Mouse (Mus musculus) liver, embryonic 15.5 days (tissue): ENCODE results near the gene Gm20388. TPM values are rescaled to one million over a fixed set of nuclear protein-coding genes. Genes with fewer than 3 reads are reported as not detected.
"Not testable (repeated sequence)": the region's sequence is repeated elsewhere in the genome, so short reads cannot be mapped to it uniquely, and the experiment has no call there.

Source experiments
- ATAC-seq: fragments of 200-750 bp; cut with Nextera tagmentation; 2 replicates; pipeline ENCODE4 v1.8.0; 2017; ENCODE audit warnings: moderate number of reproducible peaks, mild to moderate bottlenecking, moderate library complexity; ENCODE audit not compliant: insufficient read depth
- H3K27ac ChIP-seq: fragments of 300-500 bp; sonication (generic); replicated peaks from 2 replicates; pipeline ENCODE4 v1.5.1; 2015; ENCODE audit warnings: mild to moderate bottlenecking, inconsistent platforms
- H3K27me3 ChIP-seq: fragments of 300-500 bp; sonication (generic); 2 replicates; pipeline ENCODE4 v1.6.1; 2015; ENCODE audit warnings: mild to moderate bottlenecking, inconsistent platforms
- H3K36me3 ChIP-seq: fragments of 300-500 bp; sonication (generic); replicated peaks from 2 replicates; pipeline ENCODE4 v1.6.1; 2015; ENCODE audit warnings: moderate library complexity, mild to moderate bottlenecking, inconsistent platforms
- H3K4me1 ChIP-seq: fragments of 300-500 bp; sonication (generic); replicated peaks from 2 replicates; pipeline ENCODE4 v1.6.1; 2015; ENCODE audit warnings: inconsistent platforms
- H3K4me2 ChIP-seq: fragments of 300-500 bp; sonication (generic); 2 replicates; pipeline ENCODE4 v1.6.1; 2015; ENCODE audit warnings: moderate library complexity, mild to moderate bottlenecking, inconsistent platforms
- H3K4me3 ChIP-seq: fragments of 300-500 bp; sonication (generic); replicated peaks from 2 replicates; pipeline ENCODE4 v1.5.1; 2015; ENCODE audit warnings: mild to moderate bottlenecking, inconsistent platforms
- H3K9ac ChIP-seq: fragments of 300-500 bp; sonication (generic); 2 replicates; pipeline ENCODE4 v1.6.1; 2015; ENCODE audit warnings: moderate library complexity, mild to moderate bottlenecking, inconsistent platforms
- H3K9me3 ChIP-seq: fragments of 300-500 bp; sonication (generic); replicated peaks from 2 replicates; pipeline ENCODE4 v1.6.1; 2016; ENCODE audit warnings: inconsistent platforms
- WGBS: fragments of 180-500 bp; shearing (Covaris S2); methylation state at CpG from one replicate; pipeline ENCODE4 v1.1.7; 2015; ENCODE audit warnings: mixed read lengths; ENCODE audit not compliant: insufficient replicate concordance; 5-methylcytosine and 5-hydroxymethylcytosine counted together
- polyA plus RNA-seq: library from polyadenylated mRNA; unstranded; fragments of >200 nt; fragmentation: Nextera tagmentation; extraction: Ambion mirVana; gene quantifications from 2 replicates; pipeline ENCODE4 v1.2.1, GENCODE M21; 2015

The Gm20388 gene
- polyA plus RNA-seq, 1 experiment from 2014 or later, result not detected

- no peak for ATAC-seq
- H3K27ac ChIP-seq, result no peak overlapping the region
- no peaks in the 10 kb centered on the region for H3K36me3 ChIP-seq
- no peaks in the 10 kb centered on the region for H3K27me3 ChIP-seq
- H3K4me3 ChIP-seq, result no peak overlapping the region
- no peaks in the 10 kb centered on the region for H3K9me3 ChIP-seq
- no peak overlapping the region for H3K9ac ChIP-seq
- H3K4me2 ChIP-seq, result no peak overlapping the region
- no peaks in the 10 kb centered on the region for H3K4me1 ChIP-seq
- WGBS, result 46% methylated on average over 19 of the region's 19 CpGs
Measured at GRCm38 (mm10) chr8:120719586-120720236, 809.1 kb downstream of the Gm20388 start.

- Histone ChIP-seq H3K27ac (no peak overlapping the region), H3K4me3 (no peak overlapping the region), H3K9me3 (no peaks in the 10 kb centered on the region), H3K27me3 (no peaks in the 10 kb centered on the region), H3K4me2 (no peak overlapping the region), H3K36me3 (no peaks in the 10 kb centered on the region), H3K4me1 (0 out of 2 replicates have a peak, but pooled peaks cover 4% of the 10 kb centered on the region), H3K9ac (no peak overlapping the region)
- WGBS, result 52% methylated on average over 6 of the region's 6 CpGs
- ATAC-seq, result no peak
Measured at GRCm38 (mm10) chr8:120723025-120723424, 812.4 kb downstream of the Gm20388 start.

GRCm38 (mm10) chr8:120724096-120724495 lies 813.5 kb downstream of the Gm20388 start:
- not testable (repeated sequence) for H3K9ac ChIP-seq, H3K27me3 ChIP-seq, H3K27ac ChIP-seq, H3K4me2 ChIP-seq, H3K4me3 ChIP-seq, ATAC-seq, H3K36me3 ChIP-seq, H3K9me3 ChIP-seq
- 0 out of 2 replicates have a peak, but pooled peaks cover 10% of the 10 kb centered on the region for H3K4me1 ChIP-seq
- 74% methylated on average over 4 of the region's 4 CpGs for WGBS

- no peak for ATAC-seq
- Histone ChIP-seq H3K36me3 (no peaks in the 10 kb centered on the region), H3K27ac (no peak overlapping the region), H3K4me2 (no peak overlapping the region), H3K4me3 (no peak overlapping the region), H3K9ac (no peak overlapping the region), H3K27me3 (no peaks in the 10 kb centered on the region), H3K9me3 (no peaks in the 10 kb centered on the region), H3K4me1 (0 out of 2 replicates have a peak, but pooled peaks cover 10% of the 10 kb centered on the region)
- 46% methylated on average over 17 of the region's 17 CpGs for WGBS
Measured at GRCm38 (mm10) chr8:120724816-120725575, 814.4 kb downstream of the Gm20388 start.

- Histone ChIP-seq H3K4me1 (0 out of 2 replicates have a peak, but pooled peaks cover 10% of the 10 kb centered on the region), H3K27me3 (no peaks in the 10 kb centered on the region), H3K9me3 (no peaks in the 10 kb centered on the region), H3K36me3 (no peaks in the 10 kb centered on the region), H3K4me2 (no peak overlapping the region), H3K9ac (no peak overlapping the region), H3K4me3 (no peak overlapping the region), H3K27ac (no peak overlapping the region)
- 47% methylated on average over 5 of the region's 5 CpGs for WGBS
- ATAC-seq, result no peak
Measured at GRCm38 (mm10) chr8:120725576-120725950, 814.9 kb downstream of the Gm20388 start.

GRCm38 (mm10) chr8:120726051-120726450 lies 815.4 kb downstream of the Gm20388 start:
- Histone ChIP-seq H3K9me3 (no peaks in the 10 kb centered on the region), H3K9ac (no peak overlapping the region), H3K4me1 (0 out of 2 replicates have a peak, but pooled peaks cover 10% of the 10 kb centered on the region), H3K27ac (no peak overlapping the region), H3K27me3 (no peaks in the 10 kb centered on the region), H3K4me2 (no peak overlapping the region), H3K4me3 (no peak overlapping the region), H3K36me3 (no peaks in the 10 kb centered on the region)
- 23% methylated on average over 5 of the region's 5 CpGs for WGBS
- ATAC-seq, result no peak

GRCm38 (mm10) chr8:120728488-120729160 lies 818.0 kb downstream of the Gm20388 start:
- Histone ChIP-seq H3K4me1 (0 out of 2 replicates have a peak, but pooled peaks cover 10% of the 10 kb centered on the region), H3K4me2 (no peak overlapping the region), H3K36me3 (no peaks in the 10 kb centered on the region), H3K9ac (no peak overlapping the region), H3K9me3 (no peaks in the 10 kb centered on the region), H3K27ac (no peak overlapping the region), H3K27me3 (0 out of 2 replicates have a peak, but pooled peaks cover 6% of the 10 kb centered on the region), H3K4me3 (no peak overlapping the region)
- WGBS, result 39% methylated on average over 9 of the region's 9 CpGs
- ATAC-seq, result 0 out of 2 replicates have a peak, but pooled peaks have one; percentile 42

- Histone ChIP-seq H3K4me1 (0 out of 2 replicates have a peak, but pooled peaks cover 10% of the 10 kb centered on the region), H3K4me2 (no peak overlapping the region), H3K27me3 (peaks cover 35% of the 10 kb centered on the region), H3K4me3 (no peak overlapping the region), H3K36me3 (no peaks in the 10 kb centered on the region), H3K27ac (no peak overlapping the region), H3K9me3 (no peaks in the 10 kb centered on the region), H3K9ac (no peak overlapping the region)
- ATAC-seq, result no peak
- 49% methylated on average over 14 of the region's 14 CpGs for WGBS
Measured at GRCm38 (mm10) chr8:120731582-120731981, 820.9 kb downstream of the Gm20388 start.

- ATAC-seq, result no peak
- Histone ChIP-seq H3K9me3 (no peaks in the 10 kb centered on the region), H3K27me3 (peaks cover 40% of the 10 kb centered on the region), H3K4me1 (0 out of 2 replicates have a peak, but pooled peaks cover 10% of the 10 kb centered on the region), H3K4me2 (no peak overlapping the region), H3K4me3 (no peak overlapping the region), H3K36me3 (no peaks in the 10 kb centered on the region), H3K27ac (no peak overlapping the region), H3K9ac (no peak overlapping the region)
- WGBS, result 53% methylated on average over 6 of the region's 6 CpGs
Measured at GRCm38 (mm10) chr8:120732068-120732467, 821.4 kb downstream of the Gm20388 start.

- peak; percentile 83 for ATAC-seq
- Histone ChIP-seq H3K4me1 (0 out of 2 replicates have a peak, but pooled peaks cover 3% of the 10 kb centered on the region), H3K4me3 (peak within 1 kb of the TSS; percentile 50), H3K36me3 (no peaks in the 10 kb centered on the region), H3K9me3 (no peaks in the 10 kb centered on the region), H3K9ac (peak within 1 kb of the TSS; percentile 12; the same call in 1 of the 2 replicates), H3K27ac (0 out of 2 replicates have a peak within 1 kb of the TSS, but pooled peaks have one; percentile 30), H3K27me3 (peaks cover 55% of the 10 kb centered on the region), H3K4me2 (peak within 1 kb of the TSS; percentile 66)
- under 1% methylated on average over 61 of the region's 62 CpGs for WGBS
Measured at GRCm38 (mm10) chr8:120735770-120736481, 825.3 kb downstream of the Gm20388 start, which contains the start of gene Irf8. Irf8 (plus strand) TSS chr8:120736358.
